Mouse (Mus musculus) olfactory bulb, adult 2 months (tissue): ENCODE measurements around the gene Cyth4.

Experiments
- CTCF ChIP-seq: fragments of 200-500 bp; IDR thresholded peaks from 2 replicates; pipeline ENCODE4 v1.5.1; 2012; ENCODE audit warnings: low read depth, mild to moderate bottlenecking, low read length, moderate library complexity; ENCODE audit not compliant: insufficient read depth
- POLR2A ChIP-seq: fragments of 200-500 bp; IDR thresholded peaks from 2 replicates; pipeline ENCODE4 v1.6.1; 2012; ENCODE audit warnings: mild to moderate bottlenecking, low read depth, low read length, moderate library complexity; ENCODE audit not compliant: insufficient read depth

- TF ChIP-seq POLR2A (no peak), CTCF (no peak)
Measured at GRCm38 (mm10) chr15:78593896-78594425, 2.9 kb upstream of the Cyth4 start.
